Mouse (Mus musculus) forebrain, embryonic 12.5 days (tissue): Measurements from ENCODE around the gene Fam133b. TPM values are rescaled to one million over a fixed set of nuclear protein-coding genes. Genes with fewer than 3 reads are reported as not detected.
"Not testable (repeated sequence)": the region's sequence is repeated elsewhere in the genome, so short reads cannot be mapped to it uniquely, and the experiment has no call there.

Experiments
- ATAC-seq: fragments of 200-750 bp; cut with Nextera tagmentation; 2 replicates; pipeline ENCODE4 v1.8.0; 2017; ENCODE audit warnings: moderate TSS enrichment; ENCODE audit not compliant: low FRiP score
- H3K27ac ChIP-seq: fragments of 300-500 bp; sonication (generic); 2 replicates; pipeline ENCODE4 v1.5.1; 2016; ENCODE audit warnings: mild to moderate bottlenecking
- H3K27me3 ChIP-seq: fragments of 300-500 bp; sonication (generic); 2 replicates; pipeline ENCODE4 v1.6.1; 2016; ENCODE audit warnings: mild to moderate bottlenecking
- H3K36me3 ChIP-seq: fragments of 300-500 bp; sonication (generic); replicated peaks from 2 replicates; pipeline ENCODE4 v1.6.1; 2016; ENCODE audit warnings: mild to moderate bottlenecking
- H3K4me1 ChIP-seq: fragments of 300-500 bp; sonication (generic); 2 replicates; pipeline ENCODE4 v1.6.1; 2016
- H3K4me2 ChIP-seq: fragments of 300-500 bp; sonication (generic); 2 replicates; pipeline ENCODE4 v1.6.1; 2016; ENCODE audit warnings: mild to moderate bottlenecking, moderate library complexity
- H3K4me3 ChIP-seq: fragments of 300-500 bp; sonication (generic); replicated peaks from 2 replicates; pipeline ENCODE4 v1.5.1; 2016; ENCODE audit warnings: mild to moderate bottlenecking
- H3K9ac ChIP-seq: fragments of 300-500 bp; sonication (generic); 2 replicates; pipeline ENCODE4 v1.6.1; 2016; ENCODE audit warnings: mild to moderate bottlenecking
- H3K9me3 ChIP-seq: fragments of 300-500 bp; sonication (generic); 2 replicates; pipeline ENCODE4 v1.6.1; 2016
- WGBS: fragments of 180-500 bp; shearing (Covaris S2); methylation state at CpG from one replicate; pipeline ENCODE4 v1.1.7; 2016; 5-methylcytosine and 5-hydroxymethylcytosine counted together
- polyA plus RNA-seq: library from polyadenylated mRNA; unstranded; fragments of >200 nt; fragmentation: Nextera tagmentation; extraction: Ambion mirVana; gene quantifications from 2 replicates; pipeline ENCODE4 v1.2.1, GENCODE M21; 2016

Fam133b gene
- polyA plus RNA-seq, 1 experiment from 2014 or later = 44.6 TPM

DNA sequence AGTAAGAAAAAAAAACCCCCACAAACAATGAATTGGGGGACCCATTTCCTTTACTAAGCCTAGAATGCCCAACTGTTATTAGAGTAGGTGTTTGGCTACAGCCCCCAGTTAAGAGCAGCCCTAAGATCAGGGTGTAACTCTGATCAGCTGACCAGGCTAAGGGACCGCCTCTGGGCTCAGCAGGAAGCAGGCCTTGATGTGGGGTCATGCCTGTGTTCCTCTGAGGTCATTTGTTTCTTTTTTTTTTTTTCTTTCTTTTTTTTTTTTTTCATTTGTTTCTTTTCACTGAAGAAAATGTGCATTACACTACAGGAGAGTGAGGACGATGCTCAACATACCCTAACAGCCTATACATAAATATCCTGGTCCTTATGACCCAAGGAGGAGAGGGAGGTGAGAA lies 34.3 kb downstream of the Fam133b start:
- Histone ChIP-seq H3K27ac (no peak overlapping the region), H3K4me2 (no peak overlapping the region), H3K9ac (no peak overlapping the region), H3K4me1 (no peaks in the 10 kb centered on the region), H3K4me3 (no peak overlapping the region), H3K27me3 (no peaks in the 10 kb centered on the region), H3K36me3 (peaks cover 93% of the 10 kb centered on the region), H3K9me3 (no peaks in the 10 kb centered on the region)
- WGBS = 95% methylated on average over 2 of the region's 2 CpGs
- no peak for ATAC-seq

DNA sequence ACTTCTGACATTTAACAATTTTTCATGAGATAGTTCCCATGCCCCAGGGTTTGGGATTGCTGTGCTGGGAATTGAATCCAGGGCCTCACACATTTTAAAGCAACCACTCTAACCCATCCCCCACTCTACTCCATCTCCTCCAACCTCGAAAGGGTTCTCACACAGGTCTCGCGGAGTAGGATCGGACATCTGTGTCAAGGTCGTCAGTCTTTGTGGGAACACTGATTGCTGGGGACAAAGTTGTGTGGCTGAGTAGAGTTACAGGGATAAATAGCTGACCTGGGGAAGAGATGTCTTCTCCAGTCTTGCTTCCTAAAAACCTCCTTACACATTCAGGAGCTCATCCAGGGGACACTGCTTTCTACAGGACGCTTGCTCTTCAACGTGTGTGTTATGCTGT lies 35.4 kb downstream of the Fam133b start:
- WGBS = 98% methylated on average over 7 of the region's 7 CpGs
- H3K4me2 ChIP-seq = no peak overlapping the region
- H3K27ac ChIP-seq = no peak overlapping the region
- peaks cover 92% of the 10 kb centered on the region for H3K36me3 ChIP-seq
- no peak overlapping the region for H3K9ac ChIP-seq
- H3K27me3 ChIP-seq = no peaks in the 10 kb centered on the region
- H3K9me3 ChIP-seq = no peaks in the 10 kb centered on the region
- no peak overlapping the region for H3K4me3 ChIP-seq
- no peak for ATAC-seq
- no peaks in the 10 kb centered on the region for H3K4me1 ChIP-seq

DNA sequence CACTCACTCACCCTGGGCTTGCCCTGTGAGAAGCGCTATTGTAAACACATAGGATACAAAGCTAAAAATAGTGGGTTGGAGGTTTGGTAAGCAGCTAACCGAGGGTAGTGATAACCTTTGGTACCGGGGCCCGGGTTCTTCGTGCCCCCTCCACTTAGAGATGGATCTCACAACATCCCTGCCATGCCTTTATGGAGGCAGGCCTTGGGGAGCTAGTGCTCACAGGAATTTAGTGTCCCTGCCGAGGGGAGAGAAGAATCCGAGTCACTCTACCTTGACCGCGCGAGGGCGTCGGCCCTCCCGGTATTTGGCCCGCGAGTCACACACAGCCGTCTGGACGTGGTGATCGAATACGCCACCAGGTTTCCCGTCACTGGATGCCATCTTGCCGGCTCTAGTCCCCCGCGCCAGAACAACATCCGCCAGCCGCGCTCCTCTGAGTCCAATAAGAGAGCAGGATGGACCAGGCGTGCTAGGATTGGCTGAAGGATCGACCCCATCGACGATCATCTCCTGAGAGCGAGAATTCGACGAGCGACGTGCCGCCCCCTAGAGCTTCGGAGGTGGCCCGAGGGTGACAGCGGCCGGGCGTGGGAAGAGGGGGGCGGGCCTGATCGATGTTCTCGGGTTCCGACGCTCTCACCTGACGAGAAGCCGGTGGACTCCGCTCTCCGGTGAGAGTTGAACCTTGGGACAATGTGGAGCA lies 52.2 kb downstream of the Fam133b start, which contains the start of gene Pex1:
Gene Pex1 (plus strand): TSS at position 374 of the 706 bp plus-strand sequence.
- H3K27me3 ChIP-seq = no peaks in the 10 kb centered on the region
- H3K27ac ChIP-seq = 0 out of 2 replicates have a peak within 1 kb of the TSS, but pooled peaks have one; percentile 32
- peak within 1 kb of the TSS; percentile 73 for H3K9ac ChIP-seq
- no peaks in the 10 kb centered on the region for H3K9me3 ChIP-seq
- peaks cover 19% of the 10 kb centered on the region for H3K4me1 ChIP-seq
- H3K4me2 ChIP-seq = peak within 1 kb of the TSS; percentile 84
- peaks cover 7% of the 10 kb centered on the region for H3K36me3 ChIP-seq
- peak within 1 kb of the TSS; percentile 86 for H3K4me3 ChIP-seq
- ATAC-seq = peak; percentile 98
- under 1% methylated on average over 50 of the region's 50 CpGs for WGBS

DNA sequence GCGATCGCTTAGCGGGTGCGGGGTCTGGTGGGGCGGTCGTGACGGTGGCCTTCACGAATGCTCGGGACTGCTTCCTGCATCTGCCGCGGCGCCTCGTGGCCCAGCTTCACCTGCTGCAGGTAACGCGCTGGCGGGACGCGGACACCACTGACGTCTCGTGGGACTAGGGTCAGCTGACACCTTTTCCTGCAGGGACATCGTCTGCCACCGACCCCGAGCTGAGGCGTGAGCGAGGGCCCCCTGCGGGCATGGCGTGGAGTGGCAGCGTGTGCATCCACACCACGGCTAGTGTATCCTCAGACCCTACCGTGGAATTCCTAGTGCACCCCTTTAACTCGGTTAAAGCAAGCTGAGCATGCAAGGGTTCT lies 52.8 kb downstream of the Fam133b start, which contains the start of gene Rbm48:
Gene Rbm48 (minus strand): TSS at position 187 of the 368 bp plus-strand sequence.
- Histone ChIP-seq H3K27me3 (no peaks in the 10 kb centered on the region), H3K36me3 (peaks cover 2% of the 10 kb centered on the region), H3K9ac (peak within 1 kb of the TSS; percentile 73), H3K4me2 (peak within 1 kb of the TSS; percentile 84), H3K27ac (0 out of 2 replicates have a peak within 1 kb of the TSS, but pooled peaks have one; percentile 32), H3K4me3 (peak within 1 kb of the TSS; percentile 86), H3K9me3 (no peaks in the 10 kb centered on the region), H3K4me1 (peaks cover 19% of the 10 kb centered on the region)
- peak; percentile 84 for ATAC-seq
- under 1% methylated on average over 31 of the region's 31 CpGs for WGBS

DNA sequence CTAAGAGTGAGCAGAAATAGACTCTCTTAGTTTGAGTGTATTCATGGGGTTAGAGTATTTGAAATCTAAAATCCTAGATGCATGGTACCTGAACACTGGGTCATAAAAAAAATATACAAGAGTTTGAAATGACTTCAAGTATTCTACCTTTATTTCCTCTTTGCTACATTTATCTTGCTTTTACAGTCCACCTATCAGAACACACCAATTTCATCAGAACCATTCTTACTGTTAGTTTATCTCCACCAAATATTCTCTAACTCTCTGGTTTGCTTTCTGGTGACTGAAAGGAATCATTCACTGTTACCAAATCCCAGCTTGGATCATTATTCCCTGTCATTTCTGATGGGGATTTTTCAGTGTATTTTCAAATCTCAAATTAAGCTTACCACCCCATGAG lies 53.5 kb downstream of the Fam133b start:
- Histone ChIP-seq H3K4me1 (peaks cover 19% of the 10 kb centered on the region), H3K36me3 (no peaks in the 10 kb centered on the region; the same call in 1 of the 2 replicates), H3K27me3 (no peaks in the 10 kb centered on the region), H3K9me3 (no peaks in the 10 kb centered on the region), H3K9ac (no peak overlapping the region), H3K4me2 (peak overlapping the region; percentile 84), H3K27ac (no peak overlapping the region), H3K4me3 (peak overlapping the region; percentile 86; the same call in 1 of the 2 replicates)
- ATAC-seq = no peak

DNA sequence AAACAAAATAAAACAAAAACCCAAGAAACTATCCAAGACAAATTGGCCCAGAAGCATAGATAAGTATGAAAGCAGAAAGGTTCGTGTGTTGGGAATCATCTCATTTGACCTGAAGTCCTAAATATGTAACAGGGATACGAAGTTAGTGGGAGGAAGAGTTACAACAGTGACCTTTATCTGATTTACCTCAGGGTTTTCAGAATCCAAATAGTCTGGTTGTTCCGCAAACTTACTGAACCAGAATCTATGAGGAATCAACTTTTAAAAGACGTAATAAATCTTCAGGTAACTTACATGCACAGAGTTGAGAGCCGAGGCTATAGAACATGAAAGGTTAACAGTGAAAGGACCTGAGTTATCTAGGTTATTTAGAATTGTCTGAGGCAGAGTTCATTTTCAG lies 55.1 kb downstream of the Fam133b start:
- no peaks in the 10 kb centered on the region for H3K36me3 ChIP-seq
- no peak for ATAC-seq
- no peak overlapping the region for H3K4me3 ChIP-seq
- H3K4me2 ChIP-seq = no peak overlapping the region
- H3K4me1 ChIP-seq = peaks cover 19% of the 10 kb centered on the region
- 94% methylated on average over 5 of the region's 5 CpGs for WGBS
- no peaks in the 10 kb centered on the region for H3K9me3 ChIP-seq
- no peak overlapping the region for H3K9ac ChIP-seq
- H3K27me3 ChIP-seq = no peaks in the 10 kb centered on the region
- H3K27ac ChIP-seq = no peak overlapping the region

DNA sequence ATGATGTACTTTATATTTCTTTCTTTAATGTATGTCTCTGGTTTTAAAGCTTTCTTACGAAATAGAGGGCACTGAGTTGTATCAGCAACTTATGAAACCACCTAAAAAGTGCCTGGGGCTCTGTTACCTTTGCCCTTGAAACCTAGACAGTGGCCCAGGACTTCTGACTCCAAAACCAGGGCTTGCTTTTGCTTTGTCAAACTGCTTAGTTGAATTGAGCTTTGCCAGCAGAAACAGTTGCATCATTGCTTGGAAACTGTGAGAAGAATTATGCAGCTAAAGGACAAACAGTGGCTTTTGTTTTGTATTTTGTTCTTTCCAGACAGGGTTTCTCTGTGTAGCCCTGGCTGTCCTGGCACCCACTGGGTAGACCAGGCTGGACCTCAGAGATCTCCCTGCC lies 56.7 kb downstream of the Fam133b start:
- H3K4me1 ChIP-seq = peaks cover 9% of the 10 kb centered on the region
- 83% methylated on average over 1 of the region's 1 CpGs for whole genome bisulfite sequencing
- H3K36me3 ChIP-seq = peaks cover 5% of the 10 kb centered on the region
- no peaks in the 10 kb centered on the region for H3K9me3 ChIP-seq
- no peak for ATAC-seq
- no peak overlapping the region for H3K27ac ChIP-seq
- no peaks in the 10 kb centered on the region for H3K27me3 ChIP-seq
- H3K4me3 ChIP-seq = no peak overlapping the region
- no peak overlapping the region for H3K4me2 ChIP-seq
- H3K9ac ChIP-seq = no peak overlapping the region

DNA sequence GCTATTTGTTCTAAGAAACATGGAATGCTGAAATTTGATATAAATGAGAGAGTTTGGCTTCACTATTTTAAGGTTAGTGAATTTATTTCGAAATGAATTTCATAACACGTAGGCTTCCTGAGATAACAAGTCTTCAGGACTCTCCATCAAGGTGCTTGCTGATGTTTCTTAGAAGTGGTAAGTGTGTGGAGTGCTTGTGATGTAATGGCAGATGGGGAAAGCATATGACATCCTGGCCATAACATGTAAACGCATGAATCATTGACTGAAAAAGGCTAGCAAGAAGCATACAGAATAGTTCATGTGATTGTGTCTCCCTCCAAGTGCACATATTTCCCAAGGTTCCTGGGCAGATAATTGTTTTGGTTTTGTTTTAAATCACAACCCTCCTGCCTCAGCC lies 57.2 kb downstream of the Fam133b start:
- H3K9ac ChIP-seq = no peak overlapping the region
- no peak overlapping the region for H3K4me3 ChIP-seq
- H3K4me2 ChIP-seq = no peak overlapping the region
- H3K36me3 ChIP-seq = peaks cover 9% of the 10 kb centered on the region
- no peaks in the 10 kb centered on the region for H3K27me3 ChIP-seq
- WGBS = 89% methylated on average over 3 of the region's 3 CpGs
- H3K9me3 ChIP-seq = no peaks in the 10 kb centered on the region
- H3K4me1 ChIP-seq = peaks cover 6% of the 10 kb centered on the region
- H3K27ac ChIP-seq = no peak overlapping the region
- no peak for ATAC-seq

DNA sequence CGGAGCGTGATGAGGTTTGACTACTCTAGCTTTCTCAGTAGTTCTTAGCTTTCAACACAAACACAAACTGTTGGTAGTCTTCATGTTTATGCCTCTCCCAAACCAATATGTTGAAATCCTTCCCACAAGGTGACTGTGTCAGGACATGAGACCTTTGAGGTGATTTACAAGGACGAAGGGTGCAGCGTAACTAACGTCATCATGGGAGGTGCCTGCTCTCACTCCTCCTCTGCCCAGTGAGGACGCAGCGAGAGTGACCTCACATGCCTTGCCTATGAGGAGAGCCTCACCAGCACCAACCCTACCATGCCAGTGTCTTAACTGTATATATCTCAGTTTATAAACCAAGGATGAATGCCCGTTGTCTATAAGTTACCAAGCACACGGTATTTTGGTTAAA lies 63.5 kb downstream of the Fam133b start:
- Histone ChIP-seq H3K4me2 (no peak overlapping the region), H3K27me3 (no peaks in the 10 kb centered on the region), H3K4me3 (no peak overlapping the region), H3K27ac (no peak overlapping the region), H3K4me1 (no peaks in the 10 kb centered on the region), H3K9ac (no peak overlapping the region), H3K36me3 (peaks cover 45% of the 10 kb centered on the region), H3K9me3 (no peaks in the 10 kb centered on the region)
- 94% methylated on average over 9 of the region's 9 CpGs for WGBS
- ATAC-seq = no peak

DNA sequence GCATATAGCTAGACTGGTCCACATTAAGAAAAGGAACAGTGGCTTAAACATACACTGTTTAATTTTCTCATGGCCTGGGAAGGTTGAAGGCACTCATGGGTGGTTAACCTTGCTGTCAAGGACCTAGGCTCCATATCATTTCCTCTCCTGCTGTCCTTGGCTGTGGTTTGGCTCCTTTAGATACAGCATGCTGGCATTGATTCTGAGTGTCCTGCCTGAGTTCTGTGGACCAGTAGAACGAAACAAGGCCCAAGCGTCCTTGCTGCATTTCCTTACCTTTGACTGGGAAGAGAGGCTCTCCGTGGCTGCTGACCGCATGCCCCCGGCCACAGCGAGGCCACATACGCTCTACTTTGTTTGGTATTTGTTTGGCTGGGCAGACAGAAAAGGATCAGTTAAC lies 65.6 kb downstream of the Fam133b start:
- Histone ChIP-seq H3K4me1 (no peaks in the 10 kb centered on the region), H3K27ac (no peak overlapping the region), H3K9ac (no peak overlapping the region), H3K9me3 (no peaks in the 10 kb centered on the region), H3K4me3 (no peak overlapping the region), H3K27me3 (no peaks in the 10 kb centered on the region), H3K36me3 (peaks cover 50% of the 10 kb centered on the region), H3K4me2 (no peak overlapping the region)
- ATAC-seq = no peak
- 95% methylated on average over 7 of the region's 7 CpGs for WGBS

DNA sequence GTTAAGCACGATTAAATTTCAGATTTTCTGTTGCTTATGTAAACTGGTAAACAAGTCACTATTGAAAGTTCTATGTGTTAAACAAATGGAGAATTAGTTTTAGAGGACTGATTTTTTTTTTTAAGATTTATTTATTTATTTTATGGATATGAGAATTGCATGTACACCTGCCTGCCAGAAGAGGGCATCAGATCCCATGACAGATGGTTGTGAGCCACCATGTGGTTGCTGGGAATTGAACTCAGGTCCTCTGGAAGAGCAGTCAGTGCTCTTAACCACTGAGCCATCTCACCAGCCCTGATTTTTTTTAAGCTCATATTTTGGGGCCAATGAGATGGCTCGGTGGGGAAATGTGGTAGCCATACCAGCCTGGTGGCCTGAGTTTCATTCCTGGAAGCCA lies 68.2 kb downstream of the Fam133b start:
- peaks cover 41% of the 10 kb centered on the region for H3K36me3 ChIP-seq
- H3K27me3 ChIP-seq, H3K9me3 ChIP-seq, ATAC-seq, H3K27ac ChIP-seq, H3K4me3 ChIP-seq, H3K4me2 ChIP-seq, H3K4me1 ChIP-seq, H3K9ac ChIP-seq: not testable (repeated sequence)
- WGBS = 97% methylated on average over 2 of the region's 2 CpGs
